Mouse (Mus musculus) fat pad, adult 2 months (tissue): ENCODE measurements at regions not wholly inside any gene's neighbourhood (a gene's known extent, or its start where the extent isn't known, plus 50 kb on each side); places are given as distances from the start of the nearest gene placed in this dataset.

ENCODE experiments used
- DNase-seq: peaks from one replicate; pipeline ENCODE4 v3.0.0-alpha.2; 2011; ENCODE audit warnings: low read depth, low spot score; ENCODE audit errors: extremely low read depth

GRCm38 (mm10) chr8:115764551-115764950 lies 57.0 kb upstream of the Maf start:
- peak; percentile 85 for DNase-seq

- DNase-seq: no peak
These were observed 50.4 kb upstream of the Maf start for GRCm38 (mm10) chr8:115758011-115758410.
